Mouse (Mus musculus) E14TG2a.4 (cell line): ENCODE results near the gene Blvrb.
"Not testable (repeated sequence)": the region's sequence is repeated elsewhere in the genome, so short reads cannot be mapped to it uniquely, and the experiment has no call there.

Source experiments
- CTCF ChIP-seq: conservative IDR thresholded peaks from 2 replicates; pipeline ENCODE4 v1.5.1; 2014; ENCODE audit warnings: low read length
- NANOG ChIP-seq: IDR thresholded peaks from 2 replicates; pipeline ENCODE4 v1.6.1; 2014; ENCODE audit warnings: borderline replicate concordance, low read length, mixed read lengths

DNA sequence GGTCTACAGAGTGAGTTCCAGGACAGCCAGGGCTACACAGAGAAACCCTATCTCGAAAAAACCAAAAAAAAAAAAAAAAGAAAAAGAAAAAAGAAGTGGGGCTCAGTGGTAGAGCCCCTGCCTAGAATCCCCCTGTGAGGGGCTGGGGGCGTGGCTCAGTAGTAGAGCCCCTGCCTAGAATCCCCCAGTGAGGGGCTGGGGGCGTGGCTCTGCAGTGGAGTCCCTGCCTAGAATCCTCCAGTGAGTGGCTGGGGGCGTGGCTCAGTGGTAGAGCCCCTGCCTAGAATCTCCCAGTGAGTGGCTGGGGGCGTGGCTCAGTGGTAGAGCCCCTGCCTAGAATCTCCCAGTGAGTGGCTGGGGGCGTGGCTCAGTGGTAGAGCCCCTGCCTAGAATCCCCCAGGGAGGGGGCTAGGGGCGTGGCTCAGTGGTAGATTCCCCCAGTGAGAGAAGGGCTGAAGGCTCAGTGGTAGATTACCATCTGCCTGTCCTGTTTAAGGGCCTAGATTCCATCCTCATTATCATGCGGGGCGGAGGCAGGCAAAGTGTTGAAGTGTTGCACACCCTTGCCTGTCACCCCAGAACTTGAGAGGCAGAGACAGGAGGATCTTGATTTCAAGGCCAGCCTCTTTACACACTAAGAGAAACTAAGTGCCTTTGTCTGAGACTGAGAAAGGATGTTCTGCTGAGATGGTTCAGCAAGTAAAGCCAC lies 47.0 kb downstream of the Blvrb start:
- TF ChIP-seq CTCF, NANOG: not testable (repeated sequence)
